Mouse (Mus musculus): ENCODE measurements around the gene Haus3. TPM values are rescaled to one million over a fixed set of nuclear protein-coding genes. Genes with fewer than 3 reads are reported as not detected.

Haus3 gene
- polyA plus RNA-seq, 1 experiment from 2014 or later = 50.8 TPM

- no peak for ATAC-seq (replicated peaks; ENCODE audit: low FRiP score)
- Histone ChIP-seq H3K9me3 (ENCODE audit: control insufficient read depth, low read length) (no peaks in the 10 kb centered on the region), H3K9ac (ENCODE audit: low read length) (no peak overlapping the region), H3K4me2 (ENCODE audit: low read depth, low read length, severe bottlenecking) (no peak overlapping the region), H3K4me3 (ENCODE audit: low read depth, low read length) (no peak overlapping the region; the same call in 1 of the 2 replicates), H3K27ac (ENCODE audit: low read depth, low read length) (no peak overlapping the region), H3K4me1 (replicated peaks; ENCODE audit: control insufficient read depth, insufficient read depth, low read length) (peaks cover 11% of the 10 kb centered on the region; the same call in 1 of the 2 replicates), H3K36me3 (ENCODE audit: control insufficient read depth, insufficient read depth, low read length) (no peaks in the 10 kb centered on the region), H3K27me3 (ENCODE audit: control insufficient read depth, insufficient read depth, low read length) (no peaks in the 10 kb centered on the region)
- peak; percentile 26 for DNase-seq (ENCODE audit: low spot score)
- 89% methylated on average over 1 of the region's 1 CpGs for WGBS
Observed at GRCm38 (mm10) chr5:34185051-34185580, 15.8 kb upstream of the Haus3 start.

- Histone ChIP-seq H3K4me2 (ENCODE audit: low read depth, low read length, severe bottlenecking) (no peak overlapping the region), H3K9ac (ENCODE audit: low read length) (no peak overlapping the region), H3K9me3 (ENCODE audit: control insufficient read depth, low read length) (no peaks in the 10 kb centered on the region), H3K4me1 (replicated peaks; ENCODE audit: control insufficient read depth, insufficient read depth, low read length) (peaks cover 11% of the 10 kb centered on the region; the same call in 1 of the 2 replicates), H3K4me3 (ENCODE audit: low read depth, low read length) (no peak overlapping the region), H3K36me3 (ENCODE audit: control insufficient read depth, insufficient read depth, low read length) (no peaks in the 10 kb centered on the region), H3K27me3 (ENCODE audit: control insufficient read depth, insufficient read depth, low read length) (no peaks in the 10 kb centered on the region), H3K27ac (ENCODE audit: low read depth, low read length) (no peak overlapping the region)
- WGBS = 94% methylated on average over 3 of the region's 3 CpGs
- DNase-seq (ENCODE audit: low spot score) (no peak), ATAC-seq (replicated peaks; ENCODE audit: low FRiP score) (no peak)
Observed at GRCm38 (mm10) chr5:34183976-34184375, 14.6 kb upstream of the Haus3 start.

- 82% methylated on average over 5 of the region's 5 CpGs for WGBS
- H3K27me3 ChIP-seq (ENCODE audit: control insufficient read depth, insufficient read depth, low read length) = no peaks in the 10 kb centered on the region
- H3K36me3 ChIP-seq (ENCODE audit: control insufficient read depth, insufficient read depth, low read length) = no peaks in the 10 kb centered on the region
- no peak overlapping the region for H3K4me2 ChIP-seq (ENCODE audit: low read depth, low read length, severe bottlenecking)
- DNase-seq (ENCODE audit: low spot score) (no peak), ATAC-seq (replicated peaks; ENCODE audit: low FRiP score) (no peak)
- H3K9me3 ChIP-seq (ENCODE audit: control insufficient read depth, low read length) = no peaks in the 10 kb centered on the region
- H3K9ac ChIP-seq (ENCODE audit: low read length) = no peak overlapping the region
- H3K27ac ChIP-seq (ENCODE audit: low read depth, low read length) = no peak overlapping the region
- no peak overlapping the region for H3K4me3 ChIP-seq (ENCODE audit: low read depth, low read length)
- peaks cover 10% of the 10 kb centered on the region; the same call in 1 of the 2 replicates for H3K4me1 ChIP-seq (replicated peaks; ENCODE audit: control insufficient read depth, insufficient read depth, low read length)
Observed at GRCm38 (mm10) chr5:34183156-34183880, 14.0 kb upstream of the Haus3 start.

GRCm38 (mm10) chr5:34182486-34182885 is 13.2 kb upstream of the Haus3 start:
- ATAC-seq (replicated peaks; ENCODE audit: low FRiP score) (no peak), DNase-seq (ENCODE audit: low spot score) (no peak)
- H3K4me2 ChIP-seq (ENCODE audit: low read depth, low read length, severe bottlenecking) = no peak overlapping the region
- no peaks in the 10 kb centered on the region for H3K9me3 ChIP-seq (ENCODE audit: control insufficient read depth, low read length)
- peaks cover 8% of the 10 kb centered on the region; the same call in 1 of the 2 replicates for H3K4me1 ChIP-seq (replicated peaks; ENCODE audit: control insufficient read depth, insufficient read depth, low read length)
- 81% methylated on average over 3 of the region's 3 CpGs for WGBS
- H3K4me3 ChIP-seq (ENCODE audit: low read depth, low read length) = no peak overlapping the region
- no peaks in the 10 kb centered on the region for H3K27me3 ChIP-seq (ENCODE audit: control insufficient read depth, insufficient read depth, low read length)
- no peak overlapping the region for H3K9ac ChIP-seq (ENCODE audit: low read length)
- H3K36me3 ChIP-seq (ENCODE audit: control insufficient read depth, insufficient read depth, low read length) = no peaks in the 10 kb centered on the region
- no peak overlapping the region for H3K27ac ChIP-seq (ENCODE audit: low read depth, low read length)

GRCm38 (mm10) chr5:34177821-34178220 is 8.5 kb upstream of the Haus3 start:
- no peak overlapping the region for H3K9ac ChIP-seq (ENCODE audit: low read length)
- ATAC-seq (replicated peaks; ENCODE audit: low FRiP score) = no peak
- H3K4me2 ChIP-seq (ENCODE audit: low read depth, low read length, severe bottlenecking) = no peak overlapping the region
- no peak for DNase-seq (ENCODE audit: low spot score)
- H3K4me1 ChIP-seq (replicated peaks; ENCODE audit: control insufficient read depth, insufficient read depth, low read length) = no peaks in the 10 kb centered on the region
- no peaks in the 10 kb centered on the region for H3K9me3 ChIP-seq (ENCODE audit: control insufficient read depth, low read length)
- H3K27ac ChIP-seq (ENCODE audit: low read depth, low read length) = no peak overlapping the region
- no peak overlapping the region for H3K4me3 ChIP-seq (ENCODE audit: low read depth, low read length)
- no peaks in the 10 kb centered on the region for H3K27me3 ChIP-seq (ENCODE audit: control insufficient read depth, insufficient read depth, low read length)
- WGBS = 88% methylated on average over 4 of the region's 4 CpGs
- no peaks in the 10 kb centered on the region for H3K36me3 ChIP-seq (ENCODE audit: control insufficient read depth, insufficient read depth, low read length)

GRCm38 (mm10) chr5:34177091-34177490 is 7.8 kb upstream of the Haus3 start:
- no peaks in the 10 kb centered on the region for H3K9me3 ChIP-seq (ENCODE audit: control insufficient read depth, low read length)
- ATAC-seq (replicated peaks; ENCODE audit: low FRiP score) (no peak), DNase-seq (ENCODE audit: low spot score) (no peak)
- no peak overlapping the region for H3K9ac ChIP-seq (ENCODE audit: low read length)
- no peak overlapping the region for H3K4me2 ChIP-seq (ENCODE audit: low read depth, low read length, severe bottlenecking)
- no peaks in the 10 kb centered on the region for H3K36me3 ChIP-seq (ENCODE audit: control insufficient read depth, insufficient read depth, low read length)
- WGBS = 92% methylated on average over 2 of the region's 2 CpGs
- H3K4me3 ChIP-seq (ENCODE audit: low read depth, low read length) = no peak overlapping the region
- no peaks in the 10 kb centered on the region for H3K27me3 ChIP-seq (ENCODE audit: control insufficient read depth, insufficient read depth, low read length)
- H3K4me1 ChIP-seq (replicated peaks; ENCODE audit: control insufficient read depth, insufficient read depth, low read length) = no peaks in the 10 kb centered on the region
- H3K27ac ChIP-seq (ENCODE audit: low read depth, low read length) = no peak overlapping the region

GRCm38 (mm10) chr5:34176691-34177090 is 7.4 kb upstream of the Haus3 start:
- Histone ChIP-seq H3K9me3 (ENCODE audit: control insufficient read depth, low read length) (no peaks in the 10 kb centered on the region), H3K4me2 (ENCODE audit: low read depth, low read length, severe bottlenecking) (no peak overlapping the region), H3K36me3 (ENCODE audit: control insufficient read depth, insufficient read depth, low read length) (no peaks in the 10 kb centered on the region), H3K27ac (ENCODE audit: low read depth, low read length) (no peak overlapping the region), H3K4me1 (replicated peaks; ENCODE audit: control insufficient read depth, insufficient read depth, low read length) (no peaks in the 10 kb centered on the region), H3K9ac (ENCODE audit: low read length) (no peak overlapping the region), H3K4me3 (ENCODE audit: low read depth, low read length) (no peak overlapping the region), H3K27me3 (ENCODE audit: control insufficient read depth, insufficient read depth, low read length) (no peaks in the 10 kb centered on the region)
- 66% methylated on average over 10 of the region's 10 CpGs for WGBS
- ATAC-seq (replicated peaks; ENCODE audit: low FRiP score) = no peak
- DNase-seq (ENCODE audit: low spot score) = no peak

GRCm38 (mm10) chr5:34175403-34175694 is 6.0 kb upstream of the Haus3 start:
- H3K4me2 ChIP-seq (ENCODE audit: low read depth, low read length, severe bottlenecking) = no peak overlapping the region
- H3K27me3 ChIP-seq (ENCODE audit: control insufficient read depth, insufficient read depth, low read length) = no peaks in the 10 kb centered on the region
- no peaks in the 10 kb centered on the region for H3K36me3 ChIP-seq (ENCODE audit: control insufficient read depth, insufficient read depth, low read length)
- no peak overlapping the region for H3K9ac ChIP-seq (ENCODE audit: low read length)
- H3K4me1 ChIP-seq (replicated peaks; ENCODE audit: control insufficient read depth, insufficient read depth, low read length) = no peaks in the 10 kb centered on the region
- DNase-seq (ENCODE audit: low spot score) (no peak), ATAC-seq (replicated peaks; ENCODE audit: low FRiP score) (no peak)
- H3K9me3 ChIP-seq (ENCODE audit: control insufficient read depth, low read length) = no peaks in the 10 kb centered on the region
- WGBS = 23% methylated on average over 5 of the region's 5 CpGs
- H3K27ac ChIP-seq (ENCODE audit: low read depth, low read length) = no peak overlapping the region
- H3K4me3 ChIP-seq (ENCODE audit: low read depth, low read length) = no peak overlapping the region
